Mouse (Mus musculus): ENCODE measurements around the gene Abca17. TPM values are rescaled to one million over a fixed set of nuclear protein-coding genes. Genes with fewer than 3 reads are reported as not detected.

Abca17 gene
- polyA plus RNA-seq, 1 experiment from 2014 or later, result not detected

GRCm38 (mm10) chr17:24375886-24376285 is 25.0 kb upstream of the Abca17 start:
- WGBS, result 86% methylated on average over 6 of the region's 6 CpGs

GRCm38 (mm10) chr17:24375094-24375712 is 24.3 kb upstream of the Abca17 start:
- H3K36me3 ChIP-seq (replicated peaks; ENCODE audit: control insufficient read depth, insufficient read depth, low read depth, low read length), result no peaks in the 10 kb centered on the region; the same call in 1 of the 2 replicates
- no peaks in the 10 kb centered on the region for H3K27me3 ChIP-seq (ENCODE audit: control insufficient read depth, insufficient read depth, low read length)
- no peak overlapping the region for H3K27ac ChIP-seq (replicated peaks; ENCODE audit: low read depth, low read length)
- no peaks in the 10 kb centered on the region; the same call in 1 of the 2 replicates for H3K4me1 ChIP-seq (ENCODE audit: control insufficient read depth, insufficient read depth, low read length)
- ATAC-seq (replicated peaks; ENCODE audit: insufficient number of reproducible peaks, low FRiP score, low TSS enrichment, low read depth), result no peak
- no peak overlapping the region for H3K9ac ChIP-seq (replicated peaks; ENCODE audit: low read length)
- H3K4me2 ChIP-seq (ENCODE audit: low read depth, low read length), result no peak overlapping the region
- DNase-seq (ENCODE audit: low spot score), result peak; percentile 19
- H3K4me3 ChIP-seq (ENCODE audit: low read depth, low read length), result no peak overlapping the region
- H3K9me3 ChIP-seq (replicated peaks; ENCODE audit: control insufficient read depth, low read length), result no peaks in the 10 kb centered on the region
- 64% methylated on average over 4 of the region's 5 CpGs for WGBS

More at GRCm38 (mm10) chr17:24375886-24376285, 25.0 kb upstream of the Abca17 start:
- Histone ChIP-seq H3K36me3 (replicated peaks; ENCODE audit: control insufficient read depth, insufficient read depth, low read depth, low read length) (no peaks in the 10 kb centered on the region; the same call in 1 of the 2 replicates), H3K4me2 (ENCODE audit: low read depth, low read length) (no peak overlapping the region), H3K27ac (replicated peaks; ENCODE audit: low read depth, low read length) (no peak overlapping the region), H3K9ac (replicated peaks; ENCODE audit: low read length) (no peak overlapping the region), H3K27me3 (ENCODE audit: control insufficient read depth, insufficient read depth, low read length) (no peaks in the 10 kb centered on the region), H3K9me3 (replicated peaks; ENCODE audit: control insufficient read depth, low read length) (no peaks in the 10 kb centered on the region), H3K4me1 (ENCODE audit: control insufficient read depth, insufficient read depth, low read length) (no peaks in the 10 kb centered on the region; the same call in 1 of the 2 replicates), H3K4me3 (ENCODE audit: low read depth, low read length) (no peak overlapping the region)
- ATAC-seq (replicated peaks; ENCODE audit: insufficient number of reproducible peaks, low FRiP score, low TSS enrichment, low read depth) (no peak), DNase-seq (ENCODE audit: low spot score) (no peak)

- Histone ChIP-seq H3K36me3 (replicated peaks; ENCODE audit: control insufficient read depth, insufficient read depth, low read depth, low read length) (no peaks in the 10 kb centered on the region), H3K4me3 (ENCODE audit: low read depth, low read length) (no peak overlapping the region), H3K27me3 (ENCODE audit: control insufficient read depth, insufficient read depth, low read length) (no peaks in the 10 kb centered on the region), H3K27ac (replicated peaks; ENCODE audit: low read depth, low read length) (no peak overlapping the region), H3K9ac (replicated peaks; ENCODE audit: low read length) (no peak overlapping the region), H3K4me2 (ENCODE audit: low read depth, low read length) (no peak overlapping the region), H3K9me3 (replicated peaks; ENCODE audit: control insufficient read depth, low read length) (no peaks in the 10 kb centered on the region), H3K4me1 (ENCODE audit: control insufficient read depth, insufficient read depth, low read length) (no peaks in the 10 kb centered on the region)
- WGBS, result 47% methylated on average over 13 of the region's 13 CpGs
- DNase-seq (ENCODE audit: low spot score), result no peak
- ATAC-seq (replicated peaks; ENCODE audit: insufficient number of reproducible peaks, low FRiP score, low TSS enrichment, low read depth), result no peak
Measured at GRCm38 (mm10) chr17:24365863-24366262, 15.0 kb upstream of the Abca17 start.

- DNase-seq (ENCODE audit: low spot score), result no peak
- no peak overlapping the region for H3K9ac ChIP-seq (replicated peaks; ENCODE audit: low read length)
- H3K27ac ChIP-seq (replicated peaks; ENCODE audit: low read depth, low read length), result no peak overlapping the region
- ATAC-seq (replicated peaks; ENCODE audit: insufficient number of reproducible peaks, low FRiP score, low TSS enrichment, low read depth), result no peak
- H3K4me3 ChIP-seq (ENCODE audit: low read depth, low read length), result no peak overlapping the region
- no peaks in the 10 kb centered on the region for H3K9me3 ChIP-seq (replicated peaks; ENCODE audit: control insufficient read depth, low read length)
- H3K27me3 ChIP-seq (ENCODE audit: control insufficient read depth, insufficient read depth, low read length), result no peaks in the 10 kb centered on the region
- H3K4me1 ChIP-seq (ENCODE audit: control insufficient read depth, insufficient read depth, low read length), result no peaks in the 10 kb centered on the region
- H3K4me2 ChIP-seq (ENCODE audit: low read depth, low read length), result no peak overlapping the region
- no peaks in the 10 kb centered on the region for H3K36me3 ChIP-seq (replicated peaks; ENCODE audit: control insufficient read depth, insufficient read depth, low read depth, low read length)
- WGBS, result 84% methylated on average over 9 of the region's 9 CpGs
Measured at GRCm38 (mm10) chr17:24364461-24364860, 13.6 kb upstream of the Abca17 start.

- Histone ChIP-seq H3K9me3 (replicated peaks; ENCODE audit: control insufficient read depth, low read length) (no peaks in the 10 kb centered on the region), H3K4me1 (ENCODE audit: control insufficient read depth, insufficient read depth, low read length) (no peaks in the 10 kb centered on the region), H3K4me2 (ENCODE audit: low read depth, low read length) (no peak overlapping the region), H3K27ac (replicated peaks; ENCODE audit: low read depth, low read length) (no peak overlapping the region), H3K27me3 (ENCODE audit: control insufficient read depth, insufficient read depth, low read length) (no peaks in the 10 kb centered on the region), H3K4me3 (ENCODE audit: low read depth, low read length) (no peak overlapping the region), H3K9ac (replicated peaks; ENCODE audit: low read length) (no peak overlapping the region), H3K36me3 (replicated peaks; ENCODE audit: control insufficient read depth, insufficient read depth, low read depth, low read length) (no peaks in the 10 kb centered on the region)
- ATAC-seq (replicated peaks; ENCODE audit: insufficient number of reproducible peaks, low FRiP score, low TSS enrichment, low read depth) (no peak), DNase-seq (ENCODE audit: low spot score) (no peak)
- WGBS, result 76% methylated on average over 9 of the region's 9 CpGs
Measured at GRCm38 (mm10) chr17:24362527-24362926, 11.7 kb upstream of the Abca17 start.

- Histone ChIP-seq H3K9me3 (replicated peaks; ENCODE audit: control insufficient read depth, low read length) (no peaks in the 10 kb centered on the region), H3K4me3 (ENCODE audit: low read depth, low read length) (no peak overlapping the region), H3K36me3 (replicated peaks; ENCODE audit: control insufficient read depth, insufficient read depth, low read depth, low read length) (no peaks in the 10 kb centered on the region), H3K27me3 (ENCODE audit: control insufficient read depth, insufficient read depth, low read length) (no peaks in the 10 kb centered on the region), H3K9ac (replicated peaks; ENCODE audit: low read length) (no peak overlapping the region), H3K4me1 (ENCODE audit: control insufficient read depth, insufficient read depth, low read length) (no peaks in the 10 kb centered on the region), H3K4me2 (ENCODE audit: low read depth, low read length) (no peak overlapping the region), H3K27ac (replicated peaks; ENCODE audit: low read depth, low read length) (no peak overlapping the region)
- DNase-seq (ENCODE audit: low spot score) (no peak), ATAC-seq (replicated peaks; ENCODE audit: insufficient number of reproducible peaks, low FRiP score, low TSS enrichment, low read depth) (no peak)
- WGBS, result 81% methylated on average over 5 of the region's 5 CpGs
Measured at GRCm38 (mm10) chr17:24361291-24361690, 10.4 kb upstream of the Abca17 start.

- Histone ChIP-seq H3K4me2 (ENCODE audit: low read depth, low read length) (no peak overlapping the region), H3K4me3 (ENCODE audit: low read depth, low read length) (no peak overlapping the region), H3K27ac (replicated peaks; ENCODE audit: low read depth, low read length) (no peak overlapping the region), H3K9ac (replicated peaks; ENCODE audit: low read length) (no peak overlapping the region), H3K27me3 (ENCODE audit: control insufficient read depth, insufficient read depth, low read length) (no peaks in the 10 kb centered on the region), H3K9me3 (replicated peaks; ENCODE audit: control insufficient read depth, low read length) (no peaks in the 10 kb centered on the region), H3K36me3 (replicated peaks; ENCODE audit: control insufficient read depth, insufficient read depth, low read depth, low read length) (no peaks in the 10 kb centered on the region), H3K4me1 (ENCODE audit: control insufficient read depth, insufficient read depth, low read length) (no peaks in the 10 kb centered on the region)
- ATAC-seq (replicated peaks; ENCODE audit: insufficient number of reproducible peaks, low FRiP score, low TSS enrichment, low read depth) (no peak), DNase-seq (ENCODE audit: low spot score) (no peak)
- WGBS, result 82% methylated on average over 8 of the region's 8 CpGs
Measured at GRCm38 (mm10) chr17:24360841-24361240, 10.0 kb upstream of the Abca17 start.

- 77% methylated on average over 2 of the region's 2 CpGs for WGBS
- H3K27me3 ChIP-seq (ENCODE audit: control insufficient read depth, insufficient read depth, low read length), result no peaks in the 10 kb centered on the region
Measured at GRCm38 (mm10) chr17:24359903-24360302, 9.0 kb upstream of the Abca17 start.

More at GRCm38 (mm10) chr17:24359903-24360302, 9.0 kb upstream of the Abca17 start:
- ATAC-seq (replicated peaks; ENCODE audit: insufficient number of reproducible peaks, low FRiP score, low TSS enrichment, low read depth) (no peak), DNase-seq (ENCODE audit: low spot score) (no peak)
- Histone ChIP-seq H3K27ac (replicated peaks; ENCODE audit: low read depth, low read length) (no peak overlapping the region), H3K9ac (replicated peaks; ENCODE audit: low read length) (no peak overlapping the region), H3K4me3 (ENCODE audit: low read depth, low read length) (no peak overlapping the region), H3K4me1 (ENCODE audit: control insufficient read depth, insufficient read depth, low read length) (no peaks in the 10 kb centered on the region), H3K36me3 (replicated peaks; ENCODE audit: control insufficient read depth, insufficient read depth, low read depth, low read length) (no peaks in the 10 kb centered on the region), H3K4me2 (ENCODE audit: low read depth, low read length) (no peak overlapping the region), H3K9me3 (replicated peaks; ENCODE audit: control insufficient read depth, low read length) (no peaks in the 10 kb centered on the region)

Measured in embryonic facial prominence, embryonic 11.5 days (tissue).